Mouse (Mus musculus): Measurements from ENCODE around the gene Chrna5. TPM values are rescaled to one million over a fixed set of nuclear protein-coding genes. Genes with fewer than 3 reads are reported as not detected.
A peak's percentile ranks its signal among the peaks of the same experiment; 100 is the strongest.

The Chrna5 gene
- polyA plus RNA-seq, 1 experiment from 2014 or later: 0.14 TPM

DNA sequence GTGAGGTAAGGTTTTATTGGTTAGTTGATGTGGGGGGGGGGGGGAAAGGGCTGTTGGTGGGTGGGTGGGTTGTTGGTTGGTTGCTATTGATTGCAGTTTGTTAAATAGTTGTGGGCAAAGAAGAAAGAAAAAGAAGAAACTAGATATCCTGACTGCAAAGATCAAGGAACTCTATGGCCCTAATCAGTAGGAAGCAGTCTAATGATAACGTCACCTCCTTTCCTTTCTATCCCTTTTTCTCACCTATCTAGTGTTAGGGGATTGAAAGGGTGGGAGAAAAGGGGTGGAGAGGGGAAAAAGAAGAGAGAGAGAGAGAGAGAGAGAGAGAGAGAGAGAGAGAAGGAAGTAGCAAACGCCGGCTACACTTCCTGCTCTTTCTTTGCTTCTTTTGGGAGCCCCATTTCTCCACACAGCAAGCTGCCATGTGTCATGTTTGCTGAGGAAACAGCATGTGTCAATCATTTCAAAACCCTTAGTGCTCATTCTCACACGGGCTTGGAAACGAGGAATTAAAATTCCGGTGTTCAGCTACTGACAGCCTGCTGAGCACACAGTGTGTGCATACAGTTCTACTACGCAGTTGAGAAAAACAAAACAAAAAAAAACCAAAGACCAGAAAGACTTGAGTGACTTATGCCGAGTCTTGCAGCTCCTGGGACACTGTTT lies 10.6 kb upstream of the Chrna5 start:
- 52% methylated on average over 8 of the region's 8 CpGs for WGBS
- Histone ChIP-seq H3K27ac (no peak overlapping the region), H3K27me3 (no peaks in the 10 kb centered on the region), H3K4me2 (no peak overlapping the region), H3K4me1 (replicated peaks) (no peaks in the 10 kb centered on the region), H3K9me3 (replicated peaks) (no peaks in the 10 kb centered on the region), H3K36me3 (no peaks in the 10 kb centered on the region), H3K9ac (no peak overlapping the region), H3K4me3 (no peak overlapping the region)
- ATAC-seq (replicated peaks; ENCODE audit: insufficient number of reproducible peaks, insufficient read depth, low FRiP score, low read depth): no peak

GRCm38 (mm10) chr9:54981291-54982191 lies 861 bp downstream of the Chrna5 start:
- peaks cover 13% of the 10 kb centered on the region for H3K4me1 ChIP-seq (replicated peaks)
- under 1% methylated on average over 83 of the region's 85 CpGs for WGBS
- no peak overlapping the region for H3K27ac ChIP-seq
- H3K9me3 ChIP-seq (replicated peaks): no peaks in the 10 kb centered on the region
- H3K4me3 ChIP-seq: peak overlapping the region; percentile 69
- peak; percentile 39; the same call in 1 of the 2 replicates for ATAC-seq (replicated peaks; ENCODE audit: insufficient number of reproducible peaks, insufficient read depth, low FRiP score, low read depth)
- H3K27me3 ChIP-seq: peaks cover 64% of the 10 kb centered on the region
- no peaks in the 10 kb centered on the region for H3K36me3 ChIP-seq
- H3K4me2 ChIP-seq: peak overlapping the region; percentile 99
- peak overlapping the region; percentile 59 for H3K9ac ChIP-seq

- no peaks in the 10 kb centered on the region for H3K36me3 ChIP-seq
- no peak for ATAC-seq (replicated peaks; ENCODE audit: insufficient number of reproducible peaks, insufficient read depth, low FRiP score, low read depth)
- H3K4me2 ChIP-seq: peak overlapping the region; percentile 99
- peaks cover 13% of the 10 kb centered on the region for H3K4me1 ChIP-seq (replicated peaks)
- WGBS: 11% methylated on average over 7 of the region's 7 CpGs
- peaks cover 61% of the 10 kb centered on the region for H3K27me3 ChIP-seq
- H3K9ac ChIP-seq: no peak overlapping the region
- H3K27ac ChIP-seq: no peak overlapping the region
- H3K4me3 ChIP-seq: peak overlapping the region; percentile 69
- no peaks in the 10 kb centered on the region for H3K9me3 ChIP-seq (replicated peaks)
Measured at GRCm38 (mm10) chr9:54982401-54982800, 1.7 kb downstream of the Chrna5 start.

- H3K9me3 ChIP-seq (replicated peaks): no peaks in the 10 kb centered on the region
- H3K4me3 ChIP-seq: no peak overlapping the region
- H3K27me3 ChIP-seq: peaks cover 4% of the 10 kb centered on the region; the same call in 1 of the 2 replicates
- no peak overlapping the region for H3K4me2 ChIP-seq
- no peak for ATAC-seq (replicated peaks; ENCODE audit: insufficient number of reproducible peaks, insufficient read depth, low FRiP score, low read depth)
- 67% methylated on average over 3 of the region's 3 CpGs for WGBS
- H3K27ac ChIP-seq: no peak overlapping the region
- H3K36me3 ChIP-seq: no peaks in the 10 kb centered on the region
- H3K9ac ChIP-seq: no peak overlapping the region
- H3K4me1 ChIP-seq (replicated peaks): no peaks in the 10 kb centered on the region
Measured at GRCm38 (mm10) chr9:54990362-54990761, 9.7 kb downstream of the Chrna5 start.

GRCm38 (mm10) chr9:54994381-54994780 lies 13.7 kb downstream of the Chrna5 start:
- Histone ChIP-seq H3K4me1 (replicated peaks) (no peaks in the 10 kb centered on the region), H3K9ac (no peak overlapping the region), H3K4me3 (no peak overlapping the region), H3K27ac (no peak overlapping the region), H3K4me2 (no peak overlapping the region), H3K27me3 (no peaks in the 10 kb centered on the region), H3K36me3 (no peaks in the 10 kb centered on the region), H3K9me3 (replicated peaks) (no peaks in the 10 kb centered on the region)
- 56% methylated on average over 3 of the region's 3 CpGs for WGBS
- ATAC-seq (replicated peaks; ENCODE audit: insufficient number of reproducible peaks, insufficient read depth, low FRiP score, low read depth): no peak

GRCm38 (mm10) chr9:54995645-54996044 lies 15.0 kb downstream of the Chrna5 start:
- Histone ChIP-seq H3K4me2 (no peak overlapping the region), H3K9me3 (replicated peaks) (no peaks in the 10 kb centered on the region), H3K27me3 (no peaks in the 10 kb centered on the region), H3K4me1 (replicated peaks) (no peaks in the 10 kb centered on the region), H3K27ac (no peak overlapping the region), H3K36me3 (no peaks in the 10 kb centered on the region), H3K9ac (no peak overlapping the region), H3K4me3 (no peak overlapping the region)
- no peak for ATAC-seq (replicated peaks; ENCODE audit: insufficient number of reproducible peaks, insufficient read depth, low FRiP score, low read depth)
- 47% methylated on average over 3 of the region's 3 CpGs for WGBS

GRCm38 (mm10) chr9:55003609-55004008 lies 22.9 kb downstream of the Chrna5 start:
- H3K4me3 ChIP-seq: no peak overlapping the region
- no peaks in the 10 kb centered on the region for H3K27me3 ChIP-seq
- H3K9ac ChIP-seq: no peak overlapping the region
- WGBS: 66% methylated on average over 4 of the region's 4 CpGs
- H3K36me3 ChIP-seq: no peaks in the 10 kb centered on the region
- no peaks in the 10 kb centered on the region for H3K4me1 ChIP-seq (replicated peaks)
- no peak for ATAC-seq (replicated peaks; ENCODE audit: insufficient number of reproducible peaks, insufficient read depth, low FRiP score, low read depth)
- H3K4me2 ChIP-seq: no peak overlapping the region
- H3K27ac ChIP-seq: no peak overlapping the region
- H3K9me3 ChIP-seq (replicated peaks): no peaks in the 10 kb centered on the region

DNA sequence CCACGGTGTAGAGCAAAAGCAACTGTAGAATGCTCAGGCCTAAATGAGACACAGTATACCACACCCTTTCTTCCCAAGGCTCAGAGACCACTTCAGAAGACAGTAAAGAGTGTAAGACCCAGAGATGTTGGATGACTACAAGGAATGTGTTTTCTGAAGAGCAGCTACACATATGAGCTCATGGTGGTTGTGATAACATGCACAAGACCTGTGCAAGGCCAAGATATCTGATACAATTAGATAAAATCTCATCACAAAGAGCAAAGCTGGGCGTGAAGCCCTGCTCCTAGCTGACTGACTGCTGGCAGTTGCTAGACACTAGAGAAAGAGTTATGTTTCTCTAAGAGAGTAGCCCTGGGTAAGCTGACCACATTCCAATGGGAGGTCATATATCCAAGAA lies 29.0 kb downstream of the Chrna5 start:
- no peak for ATAC-seq (replicated peaks; ENCODE audit: insufficient number of reproducible peaks, insufficient read depth, low FRiP score, low read depth)
- no peak overlapping the region for H3K4me3 ChIP-seq
- H3K4me1 ChIP-seq (replicated peaks): no peaks in the 10 kb centered on the region
- H3K27ac ChIP-seq: no peak overlapping the region
- WGBS: 56% methylated on average over 2 of the region's 2 CpGs
- H3K4me2 ChIP-seq: no peak overlapping the region
- H3K36me3 ChIP-seq: no peaks in the 10 kb centered on the region
- no peaks in the 10 kb centered on the region for H3K27me3 ChIP-seq
- H3K9ac ChIP-seq: no peak overlapping the region
- H3K9me3 ChIP-seq (replicated peaks): no peaks in the 10 kb centered on the region

DNA sequence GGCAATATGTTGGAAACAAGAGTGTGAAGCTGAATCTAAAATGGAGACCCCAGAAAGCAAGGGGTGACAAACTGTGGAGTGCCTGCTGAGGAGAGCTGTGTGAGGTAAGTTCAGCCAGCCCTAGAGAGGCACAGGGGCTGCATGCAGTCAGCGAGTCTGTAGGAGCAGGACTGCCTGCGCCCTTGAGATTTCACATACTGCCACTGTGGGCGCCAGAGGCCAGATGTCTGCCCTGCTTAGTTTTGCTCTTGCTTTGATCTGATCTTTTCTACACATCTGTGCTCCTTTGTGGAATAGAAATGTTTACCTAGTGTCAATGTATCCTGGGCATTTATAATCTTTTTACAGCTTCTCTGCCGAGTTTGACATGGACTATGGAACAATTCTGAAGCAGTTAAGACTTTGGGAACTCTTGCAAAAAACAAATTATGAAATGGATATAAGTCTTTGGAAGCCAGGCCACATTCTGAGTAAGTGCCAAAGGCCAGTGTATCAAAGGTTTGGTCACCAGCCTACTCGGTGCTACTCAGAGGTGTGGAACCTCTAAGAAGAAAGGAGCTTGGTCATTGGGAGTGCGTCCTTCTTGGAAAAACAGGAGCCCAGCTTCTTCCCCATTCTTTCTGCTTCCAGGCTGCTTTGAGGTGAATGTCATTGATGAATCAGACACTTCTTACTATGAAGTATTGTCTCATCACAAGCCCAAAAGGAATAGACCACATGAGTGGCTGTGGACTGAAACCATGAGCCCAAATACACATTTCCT lies 30.1 kb downstream of the Chrna5 start:
- Histone ChIP-seq H3K4me3 (no peak overlapping the region), H3K4me1 (replicated peaks) (no peaks in the 10 kb centered on the region), H3K9me3 (replicated peaks) (no peaks in the 10 kb centered on the region), H3K36me3 (no peaks in the 10 kb centered on the region), H3K4me2 (no peak overlapping the region), H3K27ac (no peak overlapping the region), H3K9ac (no peak overlapping the region), H3K27me3 (no peaks in the 10 kb centered on the region)
- 33% methylated on average over 6 of the region's 6 CpGs for WGBS
- no peak for ATAC-seq (replicated peaks; ENCODE audit: insufficient number of reproducible peaks, insufficient read depth, low FRiP score, low read depth)

GRCm38 (mm10) chr9:55016926-55017325 lies 36.2 kb downstream of the Chrna5 start:
- WGBS: 60% methylated on average over 3 of the region's 3 CpGs
- no peak overlapping the region for H3K9ac ChIP-seq
- H3K9me3 ChIP-seq (replicated peaks): no peaks in the 10 kb centered on the region
- H3K4me2 ChIP-seq: no peak overlapping the region
- no peaks in the 10 kb centered on the region for H3K4me1 ChIP-seq (replicated peaks)
- no peak for ATAC-seq (replicated peaks; ENCODE audit: insufficient number of reproducible peaks, insufficient read depth, low FRiP score, low read depth)
- H3K36me3 ChIP-seq: no peaks in the 10 kb centered on the region
- no peaks in the 10 kb centered on the region for H3K27me3 ChIP-seq
- no peak overlapping the region for H3K27ac ChIP-seq
- H3K4me3 ChIP-seq: no peak overlapping the region

- Histone ChIP-seq H3K36me3 (no peaks in the 10 kb centered on the region), H3K9ac (no peak overlapping the region), H3K27ac (no peak overlapping the region), H3K9me3 (replicated peaks) (no peaks in the 10 kb centered on the region), H3K4me3 (no peak overlapping the region), H3K4me1 (replicated peaks) (peaks cover 9% of the 10 kb centered on the region), H3K4me2 (no peak overlapping the region), H3K27me3 (peaks cover 50% of the 10 kb centered on the region)
- no peak for ATAC-seq (replicated peaks; ENCODE audit: insufficient number of reproducible peaks, insufficient read depth, low FRiP score, low read depth)
- 79% methylated on average over 5 of the region's 5 CpGs for WGBS
Measured at GRCm38 (mm10) chr9:55023326-55023725, 42.6 kb downstream of the Chrna5 start.
